Mouse (Mus musculus) thymus, postnatal 0 days (tissue): ENCODE data around the gene Capn8. TPM values are rescaled to one million over a fixed set of nuclear protein-coding genes. Genes with fewer than 3 reads are reported as not detected.

ENCODE experiments used
- DNase-seq: peaks from one replicate; pipeline ENCODE4 v3.0.0-alpha.2; 2015; ENCODE audit warnings: low spot score
- polyA plus RNA-seq: library from polyadenylated mRNA; unstranded; fragments of >200 nt; fragmentation: Nextera tagmentation; extraction: Ambion mirVana; gene quantifications from 2 replicates; pipeline ENCODE4 v1.2.1, GENCODE M21; 2015

Capn8 gene
- polyA plus RNA-seq, 1 experiment from 2014 or later, result 0.18 TPM

DNA sequence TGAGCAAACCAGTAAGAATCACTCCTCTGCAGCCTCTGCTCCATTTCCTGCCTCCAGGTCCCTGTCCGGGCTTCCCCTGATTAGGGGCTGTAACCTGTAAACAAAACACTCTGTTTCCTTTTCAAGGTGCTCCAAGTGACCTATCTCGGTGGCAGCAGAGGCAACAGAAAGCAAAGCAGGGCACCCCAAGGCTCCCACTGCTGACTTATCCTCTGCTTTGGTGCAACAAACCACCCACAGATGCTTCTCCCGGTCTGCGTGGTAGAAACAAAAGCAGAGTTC is 106.5 kb downstream of the Capn8 start:
- DNase-seq, result no peak

DNA sequence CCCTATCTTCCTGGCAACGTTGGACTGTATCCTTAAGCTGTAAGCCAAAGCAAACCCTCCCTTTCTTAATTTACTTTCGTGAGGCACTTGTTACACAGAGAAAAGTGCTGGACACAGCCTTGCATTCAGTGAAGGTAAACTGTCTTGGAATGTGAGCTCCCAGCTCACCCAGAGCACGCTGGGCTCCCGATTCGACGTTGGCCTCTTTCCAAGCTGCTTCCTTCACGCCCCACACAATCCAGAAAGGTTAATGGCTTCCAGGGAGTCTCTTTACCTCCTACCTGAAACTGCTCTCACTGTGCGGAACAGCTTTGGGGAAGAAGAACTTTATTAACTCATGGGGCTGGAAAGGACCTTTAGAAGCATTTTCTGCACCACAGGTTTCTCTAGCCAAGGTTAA is 110.5 kb downstream of the Capn8 start:
- DNase-seq, result no peak

DNA sequence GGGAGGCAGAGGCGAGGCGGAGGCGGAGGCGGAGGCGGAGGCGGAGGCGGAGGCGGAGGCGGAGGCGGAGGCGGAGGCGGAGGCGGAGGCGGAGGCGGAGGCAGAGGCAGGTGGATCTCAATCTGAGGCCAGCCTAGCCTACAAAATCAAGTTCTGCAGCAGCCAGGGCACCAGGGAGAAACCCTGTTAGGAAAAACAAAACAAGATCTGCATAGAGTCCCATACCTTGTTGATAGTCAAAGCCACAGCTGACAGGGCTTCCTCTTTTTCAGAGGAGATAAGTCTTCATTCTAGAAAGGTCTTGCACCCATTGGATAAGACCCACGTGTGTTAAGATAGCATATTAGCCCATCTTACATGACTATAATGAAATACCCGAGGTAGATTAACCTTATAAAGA is 113.3 kb downstream of the Capn8 start:
- no peak for DNase-seq

DNA sequence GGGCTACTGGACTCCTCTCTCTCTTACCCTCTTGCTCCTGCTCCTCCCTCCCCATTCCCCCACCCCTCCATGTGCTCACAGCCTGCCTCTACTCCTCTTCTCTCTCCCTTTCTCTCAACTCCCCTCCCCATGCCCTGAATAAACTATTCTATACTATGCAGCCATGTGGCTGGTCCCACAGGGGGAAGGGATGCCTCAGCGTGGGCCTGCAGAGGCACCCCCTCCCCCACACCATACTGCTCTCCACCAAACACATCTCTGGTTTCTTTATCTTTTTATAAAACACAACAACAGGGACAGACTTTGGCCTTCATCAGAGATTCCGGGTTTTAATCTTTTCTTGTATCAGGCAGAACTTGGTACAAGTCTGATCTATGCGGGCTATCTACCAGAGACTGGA is 114.4 kb downstream of the Capn8 start:
- DNase-seq, result no peak

DNA sequence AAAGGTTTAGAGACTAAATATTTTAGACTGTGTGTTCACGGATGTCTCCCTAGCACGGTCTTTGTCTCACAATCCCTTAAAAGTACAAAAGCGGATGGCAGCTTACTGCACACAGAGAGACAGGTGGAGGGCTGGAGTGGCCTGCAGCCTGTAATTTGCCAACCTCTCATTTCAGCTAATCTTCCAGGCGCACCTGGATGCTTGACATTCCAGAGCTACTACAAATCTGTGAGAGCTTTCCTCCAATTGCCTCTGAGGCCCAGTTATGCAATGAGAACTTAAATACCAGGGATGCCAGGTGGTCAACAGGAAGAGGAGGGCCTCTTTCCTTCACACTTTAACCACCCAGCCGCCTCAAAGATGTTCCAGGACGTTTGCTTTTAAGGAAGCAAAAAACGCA is 114.8 kb downstream of the Capn8 start:
- no peak for DNase-seq

Other genes with a start within 250 kb of the Capn8 start
- 25.9 and 31.5 TPM in 2 replicates for gene Fbxo28, start 223.4 kb upstream of the Capn8 start, polyA plus RNA-seq
- 10.8 and 12.2 TPM in 2 replicates for gene Trp53bp2, start 155.8 kb upstream of the Capn8 start, polyA plus RNA-seq
- 48.7 and 50.6 TPM in 2 replicates for gene Capn2, start 47.4 kb upstream of the Capn8 start, polyA plus RNA-seq
- gene Ccdc185, start 184.2 kb downstream of the Capn8 start, polyA plus RNA-seq, result not detected in 2 replicates
- 9.3 and 9.6 TPM in 2 replicates for gene Susd4, start 198.9 kb downstream of the Capn8 start, polyA plus RNA-seq